Mouse (Mus musculus) right cerebral cortex, adult 18-20 months (tissue): ENCODE results near the gene Gm49380.
"Not testable (repeated sequence)": the region's sequence is repeated elsewhere in the genome, so short reads cannot be mapped to it uniquely, and the experiment has no call there.

Experiments used
- DNase-seq: peaks from one replicate; pipeline ENCODE4 v3.0.0; 2022; ENCODE audit warnings: mixed read lengths

Gm49380 gene

GRCm38 (mm10) chr9:44125026-44125425 lies 11.7 kb upstream of the Gm49380 start:
- DNase-seq, result no peak

- DNase-seq, result no peak
These were observed 11.0 kb upstream of the Gm49380 start for GRCm38 (mm10) chr9:44124317-44124716.

GRCm38 (mm10) chr9:44119948-44120465 lies 6.7 kb upstream of the Gm49380 start:
- DNase-seq, result no peak

- no peak for DNase-seq
These were observed 5.7 kb upstream of the Gm49380 start for GRCm38 (mm10) chr9:44119011-44119410.

GRCm38 (mm10) chr9:44116182-44116581 lies 2.9 kb upstream of the Gm49380 start:
- DNase-seq, result no peak

- DNase-seq, result no peak
These were observed 2.3 kb upstream of the Gm49380 start for GRCm38 (mm10) chr9:44115599-44115998.

- DNase-seq, result no peak
These were observed 1.2 kb upstream of the Gm49380 start for GRCm38 (mm10) chr9:44114453-44114852.

- DNase-seq, result not testable (repeated sequence)
These were observed 1.4 kb downstream of the Gm49380 start for GRCm38 (mm10) chr9:44111909-44112308.

- peak; percentile 68 for DNase-seq
These were observed 3.8 kb downstream of the Gm49380 start for GRCm38 (mm10) chr9:44109360-44110095.

GRCm38 (mm10) chr9:44108269-44109055 lies 4.8 kb downstream of the Gm49380 start:
- DNase-seq, result no peak

- DNase-seq, result no peak
These were observed 5.6 kb downstream of the Gm49380 start for GRCm38 (mm10) chr9:44107557-44108179.

GRCm38 (mm10) chr9:44107110-44107509 lies 6.2 kb downstream of the Gm49380 start, which contains the start of gene C1qtnf5:
C1qtnf5 (plus strand) TSS chr9:44107245.
- peak; percentile 78 for DNase-seq

- no peak for DNase-seq
These were observed 6.7 kb downstream of the Gm49380 start for GRCm38 (mm10) chr9:44106596-44106995.

- DNase-seq, result no peak
These were observed 7.1 kb downstream of the Gm49380 start for GRCm38 (mm10) chr9:44106182-44106581.

- DNase-seq, result no peak
These were observed 7.5 kb downstream of the Gm49380 start for GRCm38 (mm10) chr9:44105781-44106180.

GRCm38 (mm10) chr9:44104881-44105280 lies 8.4 kb downstream of the Gm49380 start:
- DNase-seq, result no peak

GRCm38 (mm10) chr9:44101490-44101889 lies 11.8 kb downstream of the Gm49380 start, which contains the start of gene Mfrp:
Mfrp (plus strand) TSS chr9:44101729.
- no peak for DNase-seq

GRCm38 (mm10) chr9:44096536-44096935 lies 16.8 kb downstream of the Gm49380 start:
- DNase-seq, result peak; percentile 66

- no peak for DNase-seq
These were observed 17.5 kb downstream of the Gm49380 start for GRCm38 (mm10) chr9:44095781-44096180.

- DNase-seq, result no peak
These were observed 18.6 kb downstream of the Gm49380 start for GRCm38 (mm10) chr9:44094737-44095136.

- DNase-seq, result peak; percentile 90
These were observed 19.4 kb downstream of the Gm49380 start for GRCm38 (mm10) chr9:44093612-44094503.
